ENCODE assay signal across 14 mouse cellular contexts in genomic region chr10:105899225-105899624, GRCm38 (mm10).
"Had no signal": no experiment of that assay in that cellular context is flagged by ENCODE, and none has a peak within 500 bp of the region (broad histone marks: within the 10 kb centered on the region; RNA-seq: fewer than 3 reads in every experiment).

No protein-coding gene starts in this region.

- H3K27ac ChIP-seq: neural tube, embryonic 15.5 days; stomach, embryonic 15.5 days; stomach, postnatal 0 days had no signal

- H3K9ac ChIP-seq: neural tube, embryonic 15.5 days; stomach, embryonic 15.5 days had no signal

- H3K4me1 ChIP-seq: neural tube, embryonic 15.5 days; stomach, embryonic 15.5 days had no signal

- DNase-seq: right cerebral cortex, adult 18-20 months; right cerebral cortex, postnatal 14 days; right cerebral cortex, postnatal 25 days; right cerebral cortex, postnatal 4 days; spleen, adult 18-20 months; thymus, adult 18-20 months; thymus, adult 2 months; thymus, postnatal 14 days; thymus, postnatal 25 days; thymus, postnatal 36 days; thymus, postnatal 4 days had no signal

- H3K4me2 ChIP-seq: neural tube, embryonic 15.5 days; stomach, embryonic 15.5 days had no signal

- H3K4me3 ChIP-seq: neural tube, embryonic 15.5 days; stomach, embryonic 15.5 days had no signal

- H3K27me3 ChIP-seq: neural tube, embryonic 15.5 days; stomach, embryonic 15.5 days had no signal

- H3K9me3 ChIP-seq: neural tube, embryonic 15.5 days; stomach, embryonic 15.5 days had no signal

- H3K36me3 ChIP-seq: neural tube, embryonic 15.5 days; stomach, embryonic 15.5 days had no signal
